Mouse (Mus musculus): Measurements from ENCODE around the gene Hilpda.

Hilpda gene

DNA sequence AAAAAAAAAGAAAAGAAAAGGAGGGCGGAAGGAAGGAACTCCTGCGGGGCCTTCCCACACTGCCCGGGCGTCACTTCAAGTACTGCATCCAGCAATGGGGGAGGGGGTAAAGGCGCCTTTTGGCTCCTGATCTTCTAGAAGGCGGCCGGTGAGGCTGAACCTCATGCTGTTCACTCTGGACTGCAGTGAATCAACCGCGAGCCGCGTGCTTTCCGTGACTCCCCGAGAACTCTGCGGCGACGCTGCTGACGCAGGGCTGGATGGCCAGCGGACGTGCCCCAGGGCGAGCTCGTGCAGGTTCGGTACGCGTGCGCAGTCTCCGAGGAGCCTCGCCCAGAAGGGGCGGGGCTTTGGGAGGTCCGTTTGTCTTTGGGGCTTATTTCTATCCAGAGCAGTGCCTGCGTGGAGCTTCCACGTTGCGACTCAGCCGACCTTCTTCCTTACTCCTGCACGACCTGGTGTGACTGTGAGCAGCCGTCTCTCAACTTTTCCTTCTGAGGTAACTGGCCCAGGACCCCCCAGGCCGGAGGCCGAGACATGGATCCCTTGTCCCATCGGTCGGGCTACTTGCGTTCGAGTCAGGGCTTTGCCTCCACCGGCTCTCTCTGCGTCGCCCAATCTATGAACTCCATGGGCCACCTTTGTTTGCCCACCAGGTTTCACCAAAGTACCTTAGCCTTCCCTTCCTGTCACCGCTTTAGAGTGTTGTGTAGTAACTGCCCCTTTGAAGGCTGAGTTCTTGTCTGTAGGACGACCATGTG lies at the start of gene Hilpda:
Gene Hilpda, plus strand, starts transcription at position 177 of the 761 bp plus-strand sequence.
- DNase-seq, result peak; percentile 87

DNA sequence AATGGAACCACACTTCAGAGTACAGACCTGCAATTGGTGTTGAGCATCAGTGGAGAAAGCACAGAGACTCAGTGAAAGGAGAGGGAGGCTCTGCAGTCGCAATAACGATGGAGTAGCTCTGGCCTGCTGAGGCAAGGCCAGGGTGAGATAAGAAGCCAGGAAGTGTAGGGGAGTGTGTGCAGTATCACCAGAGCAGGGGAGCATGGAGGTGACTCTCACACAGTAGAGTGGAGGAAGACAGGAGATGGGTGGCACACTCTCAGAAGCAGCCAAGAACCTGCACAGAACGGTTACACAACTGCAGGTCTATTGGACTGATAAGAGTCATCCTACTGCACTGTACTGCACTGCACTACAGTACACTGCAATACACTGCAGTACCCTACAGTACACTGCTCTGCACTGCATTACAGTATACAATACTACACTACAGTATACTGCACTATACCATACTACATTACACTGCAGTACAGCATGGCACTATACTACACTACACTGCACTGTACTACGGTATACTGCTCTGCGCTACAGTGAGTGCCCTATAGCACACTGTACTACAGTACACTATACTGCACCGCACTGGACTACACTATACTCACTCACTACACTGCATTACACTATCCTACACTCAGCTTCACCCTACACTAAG lies 42.9 kb upstream of the Hilpda start:
- DNase-seq, result no peak

DNA sequence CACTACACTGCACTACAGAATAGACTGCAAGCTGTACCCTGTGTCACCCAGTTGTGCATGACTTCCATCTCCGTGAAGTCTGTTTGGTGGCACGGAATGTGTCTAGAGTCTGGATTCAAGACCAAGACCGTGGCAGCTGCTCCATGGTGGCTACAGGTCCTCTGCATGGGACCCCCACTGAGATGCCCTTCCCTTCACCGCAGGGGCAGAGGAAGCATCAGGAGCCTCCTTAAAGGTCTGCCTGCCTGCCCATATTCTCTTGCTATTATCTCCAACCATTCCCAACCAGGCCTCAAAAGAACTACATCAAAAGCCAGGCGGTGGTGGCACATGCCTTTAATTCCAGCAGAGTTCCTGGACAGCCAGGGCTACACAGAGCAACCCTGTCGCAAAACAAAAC lies 41.9 kb upstream of the Hilpda start:
- DNase-seq, result no peak

DNA sequence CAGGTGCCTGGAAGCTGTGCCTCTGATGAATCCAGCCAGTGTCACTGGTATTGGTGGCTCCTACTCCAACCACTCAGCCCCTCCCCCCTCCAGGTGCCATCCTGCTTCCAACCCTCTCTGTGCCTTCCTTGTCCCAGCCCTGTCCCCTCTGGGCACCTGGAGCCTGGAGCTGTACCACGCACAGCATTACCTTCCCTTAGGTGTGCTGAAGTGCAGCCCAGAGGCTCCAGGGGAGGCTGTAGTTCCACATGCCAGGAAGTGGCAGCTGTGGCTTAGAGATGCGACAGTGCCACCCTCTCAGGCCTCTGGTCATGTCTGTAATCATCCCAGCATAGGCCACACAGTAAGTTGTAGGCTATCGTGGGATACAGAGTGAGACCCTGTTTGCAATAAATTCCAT lies 40.5 kb upstream of the Hilpda start:
- no peak for DNase-seq

DNA sequence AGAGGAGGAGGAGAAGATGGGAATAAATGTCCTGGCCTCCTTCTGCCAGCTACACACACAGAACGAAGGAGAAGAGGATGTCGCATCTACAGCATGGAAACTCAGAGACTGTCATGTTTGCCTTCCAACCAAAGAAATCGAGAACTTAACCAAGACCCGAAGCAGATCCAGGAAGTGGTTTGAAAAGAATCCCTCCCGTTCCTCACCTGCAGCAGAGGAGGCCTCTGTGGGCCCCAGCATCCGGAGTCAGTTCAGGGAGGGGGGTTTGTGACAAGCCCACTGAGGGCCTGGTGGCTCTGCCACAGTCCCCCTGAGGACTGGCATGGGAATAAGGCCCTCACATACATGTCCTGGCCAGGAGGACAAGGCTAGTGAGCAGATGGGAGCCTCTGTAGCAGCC lies 40.0 kb upstream of the Hilpda start:
- no peak for DNase-seq

DNA sequence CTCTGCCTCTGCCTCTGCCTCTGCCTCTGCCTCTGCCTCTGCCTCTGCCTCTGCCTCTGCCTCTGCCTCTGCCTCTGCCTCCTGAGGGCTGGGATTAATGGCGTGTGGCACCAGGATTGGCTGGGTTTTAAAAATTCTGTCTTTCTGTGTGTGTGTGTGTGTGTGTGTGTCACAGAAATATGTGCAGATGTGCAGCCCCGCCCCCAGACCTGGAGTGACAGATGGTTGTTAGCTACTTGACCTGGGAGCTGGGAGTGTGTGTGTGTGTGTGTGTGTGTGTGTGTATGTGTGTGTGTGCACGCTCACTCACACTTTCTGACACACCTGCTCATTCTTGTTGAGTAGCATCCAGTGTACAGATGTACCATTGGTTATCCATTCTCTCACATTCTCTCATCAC lies 38.6 kb upstream of the Hilpda start:
- no peak for DNase-seq

DNA sequence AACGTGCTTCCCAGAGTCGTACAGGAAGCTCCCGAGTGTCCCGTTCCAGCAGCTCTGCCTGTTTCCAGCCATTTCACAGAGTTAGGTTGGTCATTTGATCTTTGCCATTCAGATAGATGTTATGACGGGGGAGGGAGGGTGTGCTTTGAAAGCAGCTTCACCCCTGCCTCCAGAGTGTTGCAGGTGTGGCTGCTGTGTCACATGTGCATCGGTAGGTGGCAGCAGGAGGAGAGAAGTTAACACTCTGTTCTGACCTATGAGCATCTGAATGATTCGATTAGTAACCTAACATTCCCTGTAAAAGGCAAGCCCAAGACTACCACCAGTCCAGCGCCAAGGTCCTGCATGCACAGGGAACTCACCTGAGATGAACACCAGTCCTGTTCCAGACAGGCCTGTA lies 38.0 kb upstream of the Hilpda start:
- DNase-seq, result no peak

DNA sequence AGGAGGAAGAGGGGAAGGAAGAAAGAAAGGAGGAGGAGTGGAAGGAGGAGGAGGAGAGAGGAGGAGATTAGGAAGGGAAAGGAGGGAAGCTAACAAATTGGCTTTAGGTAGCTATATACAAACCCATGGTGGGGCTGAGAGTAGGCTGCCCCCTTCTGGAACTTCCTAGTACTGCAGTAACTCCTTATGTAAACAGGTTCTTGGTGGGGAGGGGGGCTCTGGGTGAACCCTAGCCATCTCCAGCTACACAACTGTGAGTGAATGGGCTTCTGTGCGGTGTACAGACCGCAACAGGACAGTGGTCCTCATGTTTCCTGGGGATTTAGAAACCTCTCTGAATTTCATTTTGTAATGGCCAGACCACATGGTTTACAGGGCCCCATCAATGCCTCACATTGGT lies 31.5 kb upstream of the Hilpda start:
- peak; percentile 31 to 51 for DNase-seq

DNA sequence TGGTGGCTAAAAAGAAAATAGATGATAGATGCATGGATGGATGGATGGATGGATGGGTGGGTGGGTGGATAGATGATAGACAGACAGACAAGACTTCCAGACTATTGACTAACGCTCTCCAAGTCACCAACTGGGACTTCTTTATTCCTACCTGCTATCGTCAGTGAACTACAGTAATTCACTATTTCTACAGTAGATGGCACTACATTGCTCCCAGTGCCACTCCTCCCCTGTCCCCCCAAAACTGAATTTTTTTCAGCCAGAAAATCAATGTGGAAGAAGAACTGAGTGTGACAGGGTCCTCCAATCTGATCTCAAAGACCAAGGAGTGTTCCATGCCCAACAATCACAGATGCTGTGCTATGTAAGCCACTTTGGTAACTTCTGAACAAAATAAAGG lies 30.6 kb upstream of the Hilpda start:
- DNase-seq, result no peak

DNA sequence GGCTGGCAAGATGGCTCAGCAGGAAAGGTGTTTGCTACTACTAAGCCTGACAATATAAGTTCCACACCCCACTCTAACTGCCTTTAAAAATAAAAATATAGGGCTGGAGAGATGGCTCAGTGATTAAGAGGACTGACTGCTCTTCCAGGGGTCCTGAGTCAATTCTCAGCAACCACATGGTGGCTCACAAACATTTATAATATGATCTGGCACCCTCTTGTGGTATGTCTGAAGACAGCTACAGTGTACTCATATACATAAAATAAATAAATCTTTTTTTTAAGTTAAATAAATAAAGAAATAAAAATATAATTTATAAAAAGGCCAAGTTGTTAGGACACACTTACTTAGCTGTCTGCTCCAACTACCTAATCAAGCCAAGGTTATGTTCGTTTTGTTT lies 30.0 kb upstream of the Hilpda start:
- DNase-seq, result no peak

DNA sequence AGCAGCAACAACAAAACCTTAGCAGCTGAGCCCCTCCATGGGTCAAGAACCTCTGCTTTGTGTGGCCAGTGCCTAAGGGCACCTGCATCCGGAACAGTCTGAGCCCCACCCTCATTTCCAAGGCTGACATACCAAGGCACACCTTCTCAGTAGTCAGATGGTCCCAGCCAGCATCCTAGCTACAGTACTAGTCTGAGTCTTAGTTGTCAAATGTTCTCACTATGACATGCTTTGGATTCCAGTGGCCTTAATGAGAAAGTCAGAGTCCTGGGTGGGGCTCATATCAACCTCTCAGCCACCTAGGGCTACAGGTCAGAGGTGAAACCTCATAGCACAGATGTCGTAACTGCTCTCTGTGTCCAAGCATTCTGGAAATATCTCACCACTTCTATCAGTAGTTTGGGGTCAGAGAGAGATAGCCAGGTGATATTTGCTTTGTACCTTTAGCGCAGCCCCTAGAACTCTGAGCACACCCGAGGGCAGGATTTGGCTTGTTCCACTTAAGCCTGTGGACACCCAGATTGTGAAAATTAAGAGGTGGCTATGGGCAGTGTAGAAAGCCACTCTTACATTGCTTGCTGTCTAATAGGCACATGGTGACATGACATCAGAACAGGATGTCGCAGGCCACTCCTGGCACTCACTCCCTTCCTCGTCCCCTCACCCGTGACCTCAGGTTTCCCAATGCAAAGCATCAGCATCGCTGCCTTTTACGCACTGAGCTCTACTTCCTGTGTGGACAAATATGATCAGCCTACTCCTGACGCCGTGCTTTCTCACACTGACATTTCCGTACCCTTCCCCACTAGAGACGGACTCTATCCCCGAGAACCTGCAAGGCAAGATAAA lies 26.8 kb upstream of the Hilpda start:
- DNase-seq, result no peak

DNA sequence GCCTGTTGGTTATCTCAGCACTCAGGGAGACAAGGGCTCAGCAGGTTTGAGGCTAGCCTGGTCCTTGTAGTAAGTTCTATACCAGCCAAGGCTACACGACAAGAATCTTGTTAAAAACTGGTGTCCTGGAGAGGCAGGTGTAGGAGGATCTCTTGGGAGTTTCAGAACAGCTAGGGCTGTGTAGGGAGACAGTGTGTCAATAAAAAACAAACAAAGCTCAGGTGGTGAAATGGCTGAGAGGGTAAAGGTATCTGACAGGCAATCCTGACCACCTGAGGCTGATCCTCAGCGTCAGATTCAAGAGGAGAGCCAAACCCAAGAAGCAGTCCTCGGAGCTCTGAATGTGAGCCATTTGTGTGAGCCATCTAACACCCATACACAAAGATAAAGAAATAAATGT lies 26.1 kb upstream of the Hilpda start:
- no peak for DNase-seq

DNA sequence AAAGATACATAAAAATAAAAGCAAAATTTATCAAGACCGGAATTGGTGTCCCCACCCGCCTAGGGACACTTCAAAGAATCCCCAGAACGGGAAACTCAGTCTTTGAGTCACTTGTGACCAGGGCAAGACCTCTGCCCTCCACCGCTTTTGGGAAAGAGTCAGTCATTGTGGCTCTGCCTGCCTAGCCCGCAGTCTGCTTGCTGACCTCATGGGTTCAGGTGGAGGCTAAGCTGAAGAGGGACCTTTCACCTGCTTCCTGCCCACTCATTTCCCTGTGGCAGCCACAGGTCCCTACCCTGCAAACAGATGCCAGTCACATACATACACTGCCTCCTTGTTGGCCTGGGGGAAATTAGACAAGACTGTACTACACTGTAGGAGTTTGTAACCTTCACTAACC lies 25.7 kb upstream of the Hilpda start:
- DNase-seq, result no peak

DNA sequence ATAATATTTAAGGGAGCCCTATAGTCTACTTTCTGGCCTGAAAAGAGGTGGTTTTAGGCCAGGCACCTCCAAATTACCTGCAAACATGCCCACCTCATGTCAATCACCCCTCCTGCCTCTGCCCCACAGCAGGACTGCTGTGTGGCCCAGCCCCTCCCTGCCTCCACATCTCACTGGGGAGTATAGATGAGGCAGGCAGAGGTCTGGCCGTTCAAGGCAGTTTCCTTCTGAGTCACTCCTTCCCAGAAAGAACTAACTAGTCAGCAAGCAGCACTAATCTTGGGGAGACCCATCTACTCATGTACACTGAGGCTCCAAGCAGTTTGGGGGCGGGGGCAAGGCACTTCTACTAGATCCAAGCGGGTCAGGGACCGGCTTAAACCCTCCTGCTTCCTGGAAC lies 25.2 kb upstream of the Hilpda start:
- no peak for DNase-seq

DNA sequence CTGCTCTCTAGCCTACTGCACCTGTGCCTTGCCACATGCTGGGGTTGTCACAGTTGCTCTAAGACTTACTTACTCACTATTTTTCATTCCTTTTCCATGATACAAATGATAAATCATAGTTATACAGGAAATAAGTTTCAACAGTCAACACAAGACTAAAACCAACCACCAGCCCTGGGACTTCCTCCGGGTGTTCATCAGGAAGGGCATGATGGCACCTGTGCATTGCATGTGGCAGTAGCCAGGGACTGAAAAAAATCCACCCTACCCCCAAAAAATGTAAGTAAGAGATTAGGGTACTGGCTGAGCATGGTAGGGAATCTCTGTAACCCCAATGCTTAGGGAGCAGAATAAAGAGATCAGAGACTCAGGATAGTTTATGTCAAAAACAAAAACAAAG lies 12.9 kb upstream of the Hilpda start:
- DNase-seq, result no peak

DNA sequence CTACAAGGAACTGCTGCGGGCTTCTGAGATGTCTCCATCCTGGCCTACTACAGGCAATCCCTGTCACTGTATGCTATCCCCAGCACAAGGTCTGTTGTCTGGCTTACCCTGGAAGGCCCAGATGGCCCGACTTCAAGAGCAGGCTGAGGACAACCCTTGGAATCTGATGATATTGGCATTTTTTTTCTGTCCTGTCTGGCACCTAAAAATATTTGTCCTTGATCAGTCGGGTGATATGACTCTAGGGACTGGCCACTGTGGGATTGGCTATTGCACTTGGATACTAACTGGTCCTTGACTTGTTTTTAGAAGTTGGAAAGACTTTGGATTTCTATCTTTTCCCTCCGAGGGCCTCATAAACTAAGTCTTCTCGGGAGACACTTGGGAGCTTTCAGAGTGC lies 10.5 kb upstream of the Hilpda start:
- DNase-seq, result no peak

DNA sequence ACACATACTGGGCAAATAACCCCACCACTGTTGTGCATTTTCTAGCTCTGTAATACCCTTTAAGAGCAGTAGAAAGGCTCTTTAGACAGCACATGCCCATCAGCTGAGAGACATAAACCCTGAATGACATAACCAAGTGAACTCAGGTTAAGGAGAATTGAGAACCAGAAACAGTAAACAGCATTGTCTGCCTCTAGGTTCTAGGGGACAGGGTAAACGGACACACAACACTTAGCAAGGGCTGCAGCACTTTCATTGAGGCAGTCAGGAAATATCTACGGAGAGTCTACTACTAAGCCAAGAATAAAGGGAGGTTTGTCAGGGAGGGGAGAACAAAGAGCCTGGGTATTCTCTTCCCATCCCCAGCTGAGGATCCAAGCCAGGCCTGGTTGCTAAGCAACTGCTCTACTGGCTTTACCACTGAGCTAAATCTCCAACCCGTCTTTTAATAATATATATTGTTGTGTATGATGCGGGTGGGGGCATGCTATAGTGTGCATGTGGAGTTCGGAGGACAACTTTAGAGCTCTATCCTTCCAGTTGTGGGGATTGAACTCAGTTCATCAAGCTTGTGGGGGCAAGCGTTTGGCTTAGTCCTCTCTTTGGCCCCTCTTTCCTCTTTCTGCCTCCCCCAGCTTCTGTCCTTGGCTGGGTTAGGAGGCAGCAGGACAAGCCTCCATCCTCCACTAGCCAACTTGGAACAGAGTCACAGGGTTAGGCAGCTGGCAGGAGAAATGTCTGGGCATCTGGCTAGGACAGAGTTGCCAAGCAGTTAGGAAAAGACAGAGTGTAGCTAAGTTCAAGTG lies 8.4 kb upstream of the Hilpda start:
- no peak for DNase-seq

DNA sequence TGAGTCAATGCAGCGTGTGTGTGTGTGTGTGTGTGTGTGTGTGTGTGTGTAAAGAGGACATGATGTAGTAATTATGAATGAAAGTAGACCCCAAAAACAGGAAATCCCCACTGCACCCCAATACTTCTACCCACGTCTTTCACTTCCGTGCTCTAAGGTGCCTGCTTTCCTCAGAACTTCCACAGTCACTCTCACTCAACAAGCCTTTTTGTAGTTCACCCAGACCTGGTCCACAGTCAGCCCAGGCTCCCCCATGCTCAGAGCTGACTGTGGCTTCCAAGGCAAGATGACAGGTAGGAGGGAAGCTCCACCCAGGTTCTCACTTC lies 7.9 kb upstream of the Hilpda start:
- DNase-seq, result no peak

DNA sequence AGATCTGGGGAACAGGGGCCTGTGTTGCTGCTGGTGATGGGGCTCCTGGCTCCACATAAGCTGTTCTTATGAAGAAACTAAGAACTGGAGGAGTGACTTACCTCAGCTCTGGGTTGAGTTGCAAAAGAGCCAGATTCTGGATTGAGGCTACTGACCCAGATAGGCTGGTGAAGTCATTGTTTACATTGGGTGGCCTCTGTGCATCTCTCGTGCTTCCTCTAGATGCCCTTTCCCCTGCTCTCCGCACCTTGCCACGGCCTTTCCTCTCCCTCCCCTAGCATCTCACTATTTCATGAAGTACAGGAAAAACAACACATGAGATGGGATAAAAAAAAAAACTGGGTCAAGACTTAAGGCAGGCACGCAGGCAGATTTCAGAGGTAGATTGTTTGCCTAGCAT lies 5.4 kb upstream of the Hilpda start:
- DNase-seq, result no peak

DNA sequence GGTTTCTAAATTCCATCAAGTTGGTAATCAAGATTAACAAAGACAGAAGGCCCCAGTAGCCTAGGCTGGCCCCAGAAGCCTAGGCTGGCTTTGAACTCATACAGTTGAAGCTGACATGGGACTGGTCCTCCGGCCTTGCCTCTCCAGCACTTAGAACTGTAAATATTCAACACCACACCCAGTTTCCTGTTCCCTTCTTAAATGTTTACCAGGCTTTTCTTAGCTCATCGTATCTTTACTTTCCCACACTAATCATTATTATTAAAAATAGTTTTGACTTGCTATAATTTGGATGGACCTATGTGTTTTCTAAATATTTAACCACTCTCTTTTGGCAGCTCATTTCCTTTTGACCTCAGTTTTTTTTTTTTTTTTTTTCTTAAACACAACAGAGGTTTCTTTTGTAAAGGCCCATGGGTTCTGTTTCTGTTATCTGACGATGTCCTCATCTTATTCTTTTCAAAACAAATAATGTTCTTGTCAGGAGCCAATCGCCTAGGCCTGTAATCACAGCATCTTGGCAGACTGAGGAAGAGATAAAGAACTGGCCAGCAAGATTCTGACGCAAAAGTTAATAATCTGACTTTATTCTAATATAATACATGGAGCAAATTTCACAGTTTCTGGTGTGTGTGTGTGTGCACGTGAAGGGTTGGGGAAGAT lies 3.2 kb upstream of the Hilpda start:
- no peak for DNase-seq

DNA sequence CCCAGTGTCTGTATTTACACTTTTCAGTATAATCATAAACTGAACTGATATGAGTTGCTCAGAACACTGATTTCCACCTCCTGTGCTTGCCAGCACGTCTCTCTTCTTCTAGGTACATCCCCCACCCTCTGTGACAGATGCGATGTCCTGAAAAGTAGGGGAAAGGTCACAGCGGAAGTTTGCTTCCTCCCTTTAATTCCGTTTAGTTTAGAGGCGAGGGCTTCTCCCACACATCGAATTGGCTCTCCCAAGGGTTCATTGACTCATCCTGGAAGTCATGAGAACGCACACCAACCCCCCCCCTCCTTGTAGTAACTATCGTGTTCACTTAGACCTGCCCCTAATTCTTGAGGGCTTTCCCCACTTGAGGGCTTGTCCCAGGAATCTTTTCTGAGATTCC lies 1.3 kb upstream of the Hilpda start:
- DNase-seq, result no peak

DNA sequence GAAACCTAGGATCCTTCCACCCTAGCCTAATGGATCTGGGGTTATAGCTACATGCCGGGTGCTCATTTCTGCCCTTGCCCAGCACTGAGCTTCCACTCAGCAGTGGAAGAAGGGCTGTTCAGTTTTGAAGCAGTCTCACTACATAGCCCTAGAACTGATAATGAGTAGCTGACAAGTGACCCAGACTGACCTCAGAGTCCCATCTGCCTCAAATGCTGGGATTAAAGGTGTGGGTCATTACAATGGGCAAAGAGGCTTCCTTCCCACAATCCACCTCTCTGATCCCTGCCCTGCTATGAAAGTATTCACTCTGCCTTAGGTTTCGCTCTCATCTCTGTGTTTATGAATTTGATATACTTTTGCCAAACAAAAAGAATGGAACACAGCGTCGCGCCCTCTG lies 4.5 kb downstream of the Hilpda start:
- no peak for DNase-seq
